Mouse (Mus musculus) lung, embryonic 16.5 days (tissue): ENCODE measurements around the gene Hivep3. TPM values are rescaled to one million over a fixed set of nuclear protein-coding genes. Genes with fewer than 3 reads are reported as not detected.
A peak's percentile ranks its signal among the peaks of the same experiment; 100 is the strongest.

Experiments
- ATAC-seq: fragments of 200-750 bp; cut with Nextera tagmentation; 2 replicates; pipeline ENCODE4 v1.8.0; 2017; ENCODE audit warnings: low read depth, mild to moderate bottlenecking, moderate library complexity
- H3K27ac ChIP-seq: fragments of 300-500 bp; sonication (generic); 2 replicates; pipeline ENCODE4 v1.5.1; 2014; ENCODE audit warnings: mild to moderate bottlenecking, control low read depth, low read length
- H3K27me3 ChIP-seq: fragments of 300-500 bp; sonication (generic); 2 replicates; pipeline ENCODE4 v1.6.1; 2014; ENCODE audit warnings: low read depth, low read length, mixed read lengths; ENCODE audit not compliant: control insufficient read depth, insufficient read depth
- H3K36me3 ChIP-seq: fragments of 300-500 bp; sonication (generic); 2 replicates; pipeline ENCODE4 v1.6.1; 2014; ENCODE audit warnings: low read length; ENCODE audit not compliant: control insufficient read depth, insufficient read depth
- H3K4me1 ChIP-seq: fragments of 300-500 bp; sonication (generic); replicated peaks from 2 replicates; pipeline ENCODE4 v1.6.1; 2014; ENCODE audit warnings: low read length, mixed read lengths; ENCODE audit not compliant: control insufficient read depth, insufficient read depth
- H3K4me2 ChIP-seq: fragments of 300-500 bp; sonication (generic); 2 replicates; pipeline ENCODE4 v1.6.1; 2014; ENCODE audit warnings: low read depth, low read length, control low read depth
- H3K4me3 ChIP-seq: fragments of 300-500 bp; sonication (generic); 2 replicates; pipeline ENCODE4 v1.5.1; 2014; ENCODE audit warnings: mild to moderate bottlenecking, low read length, control low read depth
- H3K9ac ChIP-seq: fragments of 300-500 bp; sonication (generic); 2 replicates; pipeline ENCODE4 v1.6.1; 2014; ENCODE audit warnings: low read length, control low read depth
- H3K9me3 ChIP-seq: fragments of 300-500 bp; sonication (generic); 2 replicates; pipeline ENCODE4 v1.6.1; 2016; ENCODE audit warnings: low read length; ENCODE audit not compliant: control insufficient read depth
- WGBS: fragments of 180-500 bp; shearing (Covaris S2); extraction: QIAGEN DNeasy Blood & Tissue Kit; methylation state at CpG from one replicate; pipeline ENCODE4 v1.1.7; 2014; 5-methylcytosine and 5-hydroxymethylcytosine counted together
- polyA plus RNA-seq: library from polyadenylated mRNA; unstranded; fragments of >200 nt; fragmentation: Nextera tagmentation; extraction: Ambion mirVana; gene quantifications from 2 replicates; pipeline ENCODE4 v1.2.1, GENCODE M21; 2015

Hivep3 gene
- polyA plus RNA-seq, 1 experiment from 2014 or later, result 30.3 TPM

GRCm38 (mm10) chr4:119986065-119986464, 252.5 kb downstream of the Hivep3 start:
- WGBS, result 70% methylated on average over 5 of the region's 5 CpGs
- Histone ChIP-seq H3K4me2 (no peak overlapping the region), H3K36me3 (no peaks in the 10 kb centered on the region), H3K4me3 (no peak overlapping the region), H3K4me1 (peaks cover 9% of the 10 kb centered on the region), H3K27me3 (no peaks in the 10 kb centered on the region), H3K27ac (no peak overlapping the region), H3K9ac (no peak overlapping the region), H3K9me3 (no peaks in the 10 kb centered on the region)
- ATAC-seq, result no peak

- Histone ChIP-seq H3K27ac (no peak overlapping the region), H3K9me3 (no peaks in the 10 kb centered on the region), H3K4me1 (peaks cover 14% of the 10 kb centered on the region), H3K36me3 (no peaks in the 10 kb centered on the region), H3K4me2 (no peak overlapping the region), H3K4me3 (no peak overlapping the region), H3K9ac (no peak overlapping the region), H3K27me3 (no peaks in the 10 kb centered on the region)
- WGBS, result 50% methylated on average over 5 of the region's 5 CpGs
- ATAC-seq, result no peak
Observed at GRCm38 (mm10) chr4:119986580-119987291, 253.2 kb downstream of the Hivep3 start.

- whole genome bisulfite sequencing, result 40% methylated on average over 4 of the region's 4 CpGs
- H3K4me1 ChIP-seq, result peaks cover 18% of the 10 kb centered on the region
- no peak overlapping the region for H3K4me3 ChIP-seq
- H3K9ac ChIP-seq, result no peak overlapping the region
- no peaks in the 10 kb centered on the region for H3K36me3 ChIP-seq
- ATAC-seq, result no peak
- no peak overlapping the region for H3K4me2 ChIP-seq
- no peaks in the 10 kb centered on the region for H3K9me3 ChIP-seq
- H3K27ac ChIP-seq, result no peak overlapping the region
- no peaks in the 10 kb centered on the region for H3K27me3 ChIP-seq
Observed at GRCm38 (mm10) chr4:119987376-119988087, 253.9 kb downstream of the Hivep3 start.

- no peak overlapping the region for H3K4me3 ChIP-seq
- no peak overlapping the region for H3K9ac ChIP-seq
- no peak overlapping the region for H3K27ac ChIP-seq
- no peaks in the 10 kb centered on the region for H3K27me3 ChIP-seq
- no peaks in the 10 kb centered on the region for H3K9me3 ChIP-seq
- H3K36me3 ChIP-seq, result no peaks in the 10 kb centered on the region
- peaks cover 18% of the 10 kb centered on the region for H3K4me1 ChIP-seq
- H3K4me2 ChIP-seq, result no peak overlapping the region
- ATAC-seq, result no peak
- WGBS, result 46% methylated on average over 3 of the region's 3 CpGs
Observed at GRCm38 (mm10) chr4:119989031-119989693, 255.6 kb downstream of the Hivep3 start.

GRCm38 (mm10) chr4:119990346-119990745, 256.8 kb downstream of the Hivep3 start:
- Histone ChIP-seq H3K27ac (no peak overlapping the region), H3K4me1 (peaks cover 18% of the 10 kb centered on the region), H3K4me3 (no peak overlapping the region), H3K4me2 (no peak overlapping the region), H3K36me3 (no peaks in the 10 kb centered on the region), H3K9me3 (no peaks in the 10 kb centered on the region), H3K27me3 (no peaks in the 10 kb centered on the region), H3K9ac (0 out of 2 replicates have a peak overlapping the region, but pooled peaks have one; percentile 11)
- 58% methylated on average over 3 of the region's 3 CpGs for WGBS
- no peak for ATAC-seq

GRCm38 (mm10) chr4:119990841-119991240, 257.3 kb downstream of the Hivep3 start:
- H3K4me3 ChIP-seq, result no peak overlapping the region
- 52% methylated on average over 3 of the region's 3 CpGs for WGBS

GRCm38 (mm10) chr4:119991758-119992157, 258.2 kb downstream of the Hivep3 start:
- no peak overlapping the region for H3K4me2 ChIP-seq
- H3K9ac ChIP-seq, result no peak overlapping the region
- WGBS, result 31% methylated on average over 4 of the region's 4 CpGs
- H3K4me3 ChIP-seq, result no peak overlapping the region
- H3K27me3 ChIP-seq, result no peaks in the 10 kb centered on the region
- peak overlapping the region; percentile 53; the same call in 1 of the 2 replicates for H3K27ac ChIP-seq
- peak; percentile 73 for ATAC-seq
- H3K36me3 ChIP-seq, result no peaks in the 10 kb centered on the region
- no peaks in the 10 kb centered on the region for H3K9me3 ChIP-seq
- peaks cover 18% of the 10 kb centered on the region for H3K4me1 ChIP-seq

More at GRCm38 (mm10) chr4:119990841-119991240, 257.3 kb downstream of the Hivep3 start:
- no peak overlapping the region for H3K4me2 ChIP-seq
- peak overlapping the region; percentile 53 for H3K27ac ChIP-seq
- peaks cover 18% of the 10 kb centered on the region for H3K4me1 ChIP-seq
- H3K9me3 ChIP-seq, result no peaks in the 10 kb centered on the region
- no peaks in the 10 kb centered on the region for H3K27me3 ChIP-seq
- H3K36me3 ChIP-seq, result no peaks in the 10 kb centered on the region
- ATAC-seq, result peak; percentile 77
- no peak overlapping the region for H3K9ac ChIP-seq

GRCm38 (mm10) chr4:119996377-119996776, 262.8 kb downstream of the Hivep3 start:
- H3K4me2 ChIP-seq, result no peak overlapping the region
- no peak overlapping the region for H3K4me3 ChIP-seq
- no peak for ATAC-seq
- H3K27ac ChIP-seq, result no peak overlapping the region
- H3K4me1 ChIP-seq, result peaks cover 7% of the 10 kb centered on the region
- no peaks in the 10 kb centered on the region for H3K36me3 ChIP-seq
- no peaks in the 10 kb centered on the region for H3K27me3 ChIP-seq
- WGBS, result 90% methylated on average over 1 of the region's 1 CpGs
- no peaks in the 10 kb centered on the region for H3K9me3 ChIP-seq
- H3K9ac ChIP-seq, result no peak overlapping the region

- Histone ChIP-seq H3K4me3 (no peak overlapping the region), H3K27ac (no peak overlapping the region), H3K27me3 (no peaks in the 10 kb centered on the region), H3K36me3 (no peaks in the 10 kb centered on the region), H3K9ac (no peak overlapping the region), H3K4me2 (no peak overlapping the region), H3K9me3 (no peaks in the 10 kb centered on the region), H3K4me1 (no peaks in the 10 kb centered on the region)
- ATAC-seq, result no peak
- WGBS, result 84% methylated on average over 7 of the region's 7 CpGs
Observed at GRCm38 (mm10) chr4:119997351-119997750, 263.8 kb downstream of the Hivep3 start.
